Mouse (Mus musculus): Measurements from ENCODE around the gene Mafk. TPM values are rescaled to one million over a fixed set of nuclear protein-coding genes. Genes with fewer than 3 reads are reported as not detected.

Mafk gene
- polyA plus RNA-seq, 1 experiment from 2014 or later: 5.7 TPM

GRCm38 (mm10) chr5:139801231-139801630, 9.9 kb downstream of the Mafk start:
- no peak overlapping the region for H3K9ac ChIP-seq (replicated peaks; ENCODE audit: low read depth, low read length)
- 97% methylated on average over 8 of the region's 8 CpGs for WGBS
- no peak overlapping the region for H3K4me3 ChIP-seq (ENCODE audit: low read depth, low read length)
- H3K9me3 ChIP-seq (ENCODE audit: control insufficient read depth, low read length): no peaks in the 10 kb centered on the region
- peaks cover 33% of the 10 kb centered on the region for H3K4me1 ChIP-seq (ENCODE audit: control insufficient read depth, insufficient read depth, low read length)
- no peak for ATAC-seq (ENCODE audit: low read depth)
- no peak overlapping the region for H3K4me2 ChIP-seq (ENCODE audit: low read depth, low read length)
- 0 out of 2 replicates have a peak, but pooled peaks cover 3% of the 10 kb centered on the region for H3K36me3 ChIP-seq (ENCODE audit: control insufficient read depth, insufficient read depth, low read length)
- H3K27ac ChIP-seq (ENCODE audit: low read depth, low read length): no peak overlapping the region
- H3K27me3 ChIP-seq (ENCODE audit: control insufficient read depth, insufficient read depth, low read length): no peaks in the 10 kb centered on the region

GRCm38 (mm10) chr5:139801880-139802279, 10.6 kb downstream of the Mafk start:
- Histone ChIP-seq H3K36me3 (ENCODE audit: control insufficient read depth, insufficient read depth, low read length) (0 out of 2 replicates have a peak, but pooled peaks cover 3% of the 10 kb centered on the region), H3K27ac (ENCODE audit: low read depth, low read length) (no peak overlapping the region), H3K4me2 (ENCODE audit: low read depth, low read length) (no peak overlapping the region), H3K4me3 (ENCODE audit: low read depth, low read length) (no peak overlapping the region), H3K9ac (replicated peaks; ENCODE audit: low read depth, low read length) (no peak overlapping the region), H3K27me3 (ENCODE audit: control insufficient read depth, insufficient read depth, low read length) (no peaks in the 10 kb centered on the region), H3K4me1 (ENCODE audit: control insufficient read depth, insufficient read depth, low read length) (peaks cover 27% of the 10 kb centered on the region), H3K9me3 (ENCODE audit: control insufficient read depth, low read length) (no peaks in the 10 kb centered on the region)
- 95% methylated on average over 10 of the region's 10 CpGs for WGBS
- ATAC-seq (ENCODE audit: low read depth): no peak

GRCm38 (mm10) chr5:139803165-139803564, 11.9 kb downstream of the Mafk start:
- H3K36me3 ChIP-seq (ENCODE audit: control insufficient read depth, insufficient read depth, low read length): 0 out of 2 replicates have a peak, but pooled peaks cover 3% of the 10 kb centered on the region
- no peak overlapping the region for H3K27ac ChIP-seq (ENCODE audit: low read depth, low read length)
- 67% methylated on average over 8 of the region's 8 CpGs for WGBS
- peaks cover 15% of the 10 kb centered on the region for H3K4me1 ChIP-seq (ENCODE audit: control insufficient read depth, insufficient read depth, low read length)
- H3K9ac ChIP-seq (replicated peaks; ENCODE audit: low read depth, low read length): no peak overlapping the region
- no peak overlapping the region for H3K4me3 ChIP-seq (ENCODE audit: low read depth, low read length)
- H3K27me3 ChIP-seq (ENCODE audit: control insufficient read depth, insufficient read depth, low read length): no peaks in the 10 kb centered on the region
- no peak overlapping the region for H3K4me2 ChIP-seq (ENCODE audit: low read depth, low read length)
- no peak for ATAC-seq (ENCODE audit: low read depth)
- no peaks in the 10 kb centered on the region for H3K9me3 ChIP-seq (ENCODE audit: control insufficient read depth, low read length)

GRCm38 (mm10) chr5:139803601-139804102, 12.3 kb downstream of the Mafk start:
- ATAC-seq (ENCODE audit: low read depth): no peak
- Histone ChIP-seq H3K9me3 (ENCODE audit: control insufficient read depth, low read length) (no peaks in the 10 kb centered on the region), H3K27ac (ENCODE audit: low read depth, low read length) (no peak overlapping the region), H3K27me3 (ENCODE audit: control insufficient read depth, insufficient read depth, low read length) (no peaks in the 10 kb centered on the region), H3K36me3 (ENCODE audit: control insufficient read depth, insufficient read depth, low read length) (0 out of 2 replicates have a peak, but pooled peaks cover 3% of the 10 kb centered on the region), H3K9ac (replicated peaks; ENCODE audit: low read depth, low read length) (no peak overlapping the region), H3K4me1 (ENCODE audit: control insufficient read depth, insufficient read depth, low read length) (peaks cover 10% of the 10 kb centered on the region), H3K4me3 (ENCODE audit: low read depth, low read length) (no peak overlapping the region), H3K4me2 (ENCODE audit: low read depth, low read length) (no peak overlapping the region)
- 9% methylated on average over 12 of the region's 12 CpGs for WGBS

- Histone ChIP-seq H3K4me1 (ENCODE audit: control insufficient read depth, insufficient read depth, low read length) (peaks cover 5% of the 10 kb centered on the region), H3K4me3 (ENCODE audit: low read depth, low read length) (no peak overlapping the region), H3K27me3 (ENCODE audit: control insufficient read depth, insufficient read depth, low read length) (no peaks in the 10 kb centered on the region), H3K9ac (replicated peaks; ENCODE audit: low read depth, low read length) (no peak overlapping the region), H3K36me3 (ENCODE audit: control insufficient read depth, insufficient read depth, low read length) (0 out of 2 replicates have a peak, but pooled peaks cover 3% of the 10 kb centered on the region), H3K27ac (ENCODE audit: low read depth, low read length) (no peak overlapping the region), H3K9me3 (ENCODE audit: control insufficient read depth, low read length) (no peaks in the 10 kb centered on the region), H3K4me2 (ENCODE audit: low read depth, low read length) (no peak overlapping the region)
- 13% methylated on average over 6 of the region's 6 CpGs for WGBS
- no peak for ATAC-seq (ENCODE audit: low read depth)
Observed at GRCm38 (mm10) chr5:139804107-139804551, 12.8 kb downstream of the Mafk start.

- Histone ChIP-seq H3K4me3 (ENCODE audit: low read depth, low read length) (no peak overlapping the region), H3K9me3 (ENCODE audit: control insufficient read depth, low read length) (no peaks in the 10 kb centered on the region), H3K27ac (ENCODE audit: low read depth, low read length) (no peak overlapping the region), H3K9ac (replicated peaks; ENCODE audit: low read depth, low read length) (no peak overlapping the region), H3K4me2 (ENCODE audit: low read depth, low read length) (no peak overlapping the region), H3K4me1 (ENCODE audit: control insufficient read depth, insufficient read depth, low read length) (peaks cover 3% of the 10 kb centered on the region; the same call in 1 of the 2 replicates), H3K27me3 (ENCODE audit: control insufficient read depth, insufficient read depth, low read length) (no peaks in the 10 kb centered on the region), H3K36me3 (ENCODE audit: control insufficient read depth, insufficient read depth, low read length) (0 out of 2 replicates have a peak, but pooled peaks cover 3% of the 10 kb centered on the region)
- no peak for ATAC-seq (ENCODE audit: low read depth)
- WGBS: 91% methylated on average over 11 of the region's 11 CpGs
Observed at GRCm38 (mm10) chr5:139804573-139805111, 13.3 kb downstream of the Mafk start.

- H3K4me1 ChIP-seq (ENCODE audit: control insufficient read depth, insufficient read depth, low read length): peaks cover 3% of the 10 kb centered on the region; the same call in 1 of the 2 replicates
- H3K9ac ChIP-seq (replicated peaks; ENCODE audit: low read depth, low read length): no peak overlapping the region
- ATAC-seq (ENCODE audit: low read depth): no peak
- no peak overlapping the region for H3K27ac ChIP-seq (ENCODE audit: low read depth, low read length)
- H3K4me2 ChIP-seq (ENCODE audit: low read depth, low read length): no peak overlapping the region
- H3K9me3 ChIP-seq (ENCODE audit: control insufficient read depth, low read length): no peaks in the 10 kb centered on the region
- no peaks in the 10 kb centered on the region for H3K36me3 ChIP-seq (ENCODE audit: control insufficient read depth, insufficient read depth, low read length)
- H3K4me3 ChIP-seq (ENCODE audit: low read depth, low read length): no peak overlapping the region
- no peaks in the 10 kb centered on the region for H3K27me3 ChIP-seq (ENCODE audit: control insufficient read depth, insufficient read depth, low read length)
- 90% methylated on average over 8 of the region's 8 CpGs for WGBS
Observed at GRCm38 (mm10) chr5:139805924-139806323, 14.6 kb downstream of the Mafk start.

GRCm38 (mm10) chr5:139809397-139809796, 18.1 kb downstream of the Mafk start:
- no peak for ATAC-seq (ENCODE audit: low read depth)

GRCm38 (mm10) chr5:139811677-139812397, 20.5 kb downstream of the Mafk start:
- H3K36me3 ChIP-seq (ENCODE audit: control insufficient read depth, insufficient read depth, low read length): no peaks in the 10 kb centered on the region
- H3K4me3 ChIP-seq (ENCODE audit: low read depth, low read length): no peak overlapping the region
- 82% methylated on average over 15 of the region's 15 CpGs for WGBS
- H3K9me3 ChIP-seq (ENCODE audit: control insufficient read depth, low read length): no peaks in the 10 kb centered on the region
- H3K27me3 ChIP-seq (ENCODE audit: control insufficient read depth, insufficient read depth, low read length): no peaks in the 10 kb centered on the region; the same call in 1 of the 2 replicates
- H3K4me2 ChIP-seq (ENCODE audit: low read depth, low read length): no peak overlapping the region
- H3K27ac ChIP-seq (ENCODE audit: low read depth, low read length): no peak overlapping the region
- no peaks in the 10 kb centered on the region for H3K4me1 ChIP-seq (ENCODE audit: control insufficient read depth, insufficient read depth, low read length)
- ATAC-seq (ENCODE audit: low read depth): no peak
- H3K9ac ChIP-seq (replicated peaks; ENCODE audit: low read depth, low read length): no peak overlapping the region

More at GRCm38 (mm10) chr5:139809397-139809796, 18.1 kb downstream of the Mafk start:
- Histone ChIP-seq H3K4me2 (ENCODE audit: low read depth, low read length) (no peak overlapping the region), H3K4me3 (ENCODE audit: low read depth, low read length) (no peak overlapping the region), H3K4me1 (ENCODE audit: control insufficient read depth, insufficient read depth, low read length) (no peaks in the 10 kb centered on the region), H3K27me3 (ENCODE audit: control insufficient read depth, insufficient read depth, low read length) (no peaks in the 10 kb centered on the region), H3K9ac (replicated peaks; ENCODE audit: low read depth, low read length) (no peak overlapping the region), H3K27ac (ENCODE audit: low read depth, low read length) (no peak overlapping the region), H3K36me3 (ENCODE audit: control insufficient read depth, insufficient read depth, low read length) (no peaks in the 10 kb centered on the region), H3K9me3 (ENCODE audit: control insufficient read depth, low read length) (no peaks in the 10 kb centered on the region)
- WGBS: 55% methylated on average over 4 of the region's 4 CpGs

All from neural tube, embryonic 14.5 days (tissue).